Mouse (Mus musculus): ENCODE measurements around the gene Ints13.

Ints13 gene

DNA sequence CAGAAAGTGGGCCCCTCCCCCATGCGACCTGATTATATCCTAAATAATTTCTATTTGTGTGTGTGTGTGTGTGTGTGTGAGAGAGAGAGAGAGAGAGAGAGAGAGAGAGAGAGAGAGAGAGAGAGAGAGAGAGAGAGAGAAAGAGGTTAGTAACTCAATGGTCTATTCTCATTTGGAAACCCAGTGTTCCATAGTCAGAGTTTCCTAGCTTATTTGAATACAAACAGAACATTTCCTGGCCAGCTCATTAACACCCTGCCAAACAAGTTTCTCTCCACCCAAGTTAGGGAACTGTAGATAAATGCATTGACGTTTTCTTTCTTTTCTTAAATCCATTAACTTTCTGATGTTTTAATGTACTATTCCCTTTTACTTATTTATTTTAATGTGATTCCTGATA is 39.6 kb downstream of the Ints13 start:
- DNase-seq = no peak

DNA sequence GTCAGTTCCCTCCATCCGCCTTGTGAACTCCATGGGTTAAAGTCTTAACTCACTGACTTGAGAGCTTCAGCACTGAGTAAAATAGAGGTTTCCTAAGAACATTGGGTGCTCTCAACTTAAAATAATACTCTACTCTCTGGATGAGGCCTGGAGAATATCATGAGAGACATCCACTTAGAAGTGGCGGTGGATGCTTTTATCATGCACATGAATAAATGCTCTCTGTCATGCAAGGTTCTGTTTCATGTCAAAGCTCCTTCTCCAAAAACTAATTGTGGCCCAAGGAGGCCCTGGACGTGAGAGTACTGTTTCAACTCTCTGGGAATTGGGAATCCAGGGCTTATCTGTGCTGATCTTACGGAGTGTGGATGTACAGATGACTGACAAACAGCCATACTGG is 40.5 kb downstream of the Ints13 start:
- DNase-seq = no peak

GRCm38 (mm10) chr6:146535501-146535900 is 42.1 kb downstream of the Ints13 start:
- no peak for DNase-seq

DNA sequence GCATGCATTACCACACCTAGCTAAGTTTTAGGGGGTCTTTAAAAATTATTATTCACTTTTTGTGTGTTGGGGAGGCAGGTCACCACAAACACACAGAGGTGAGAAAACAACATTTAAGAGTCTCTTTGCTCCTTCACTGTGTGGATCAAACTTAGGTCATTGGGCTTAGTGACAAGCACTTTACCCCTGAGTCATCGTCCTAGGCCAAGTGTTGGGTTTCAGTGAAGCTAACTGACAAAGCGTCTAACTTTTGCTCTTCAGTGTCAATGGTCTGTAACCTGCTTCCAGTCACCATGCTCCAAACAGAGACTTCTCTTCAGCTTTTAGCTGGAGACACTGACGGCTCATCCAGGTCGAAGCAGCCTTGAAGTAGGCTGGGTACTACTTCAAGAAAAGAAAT is 44.5 kb downstream of the Ints13 start:
- DNase-seq = no peak

GRCm38 (mm10) chr6:146530769-146531168 is 46.9 kb downstream of the Ints13 start:
- DNase-seq = no peak

- no peak for DNase-seq
Observed at GRCm38 (mm10) chr6:146530363-146530762, 47.3 kb downstream of the Ints13 start.

DNA sequence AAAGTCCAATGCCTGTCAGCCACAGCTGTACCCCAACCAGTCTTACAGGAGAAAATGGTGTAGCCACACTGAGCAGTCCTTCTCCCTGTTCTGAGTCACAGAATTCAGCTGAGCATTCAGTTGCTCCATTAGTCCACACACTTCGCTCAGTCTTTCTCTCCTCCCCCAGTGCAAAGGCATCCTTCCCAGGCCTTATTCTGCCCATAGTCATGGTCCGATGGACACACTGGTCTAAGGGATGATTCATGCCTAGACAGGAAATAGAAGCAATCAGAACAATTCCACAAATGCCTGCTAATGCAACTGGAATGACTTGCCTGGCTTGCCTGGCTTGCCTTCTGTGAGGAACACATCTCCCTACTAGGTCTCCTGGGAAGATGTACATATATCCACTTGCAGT is 50.1 kb downstream of the Ints13 start:
- DNase-seq = no peak

DNA sequence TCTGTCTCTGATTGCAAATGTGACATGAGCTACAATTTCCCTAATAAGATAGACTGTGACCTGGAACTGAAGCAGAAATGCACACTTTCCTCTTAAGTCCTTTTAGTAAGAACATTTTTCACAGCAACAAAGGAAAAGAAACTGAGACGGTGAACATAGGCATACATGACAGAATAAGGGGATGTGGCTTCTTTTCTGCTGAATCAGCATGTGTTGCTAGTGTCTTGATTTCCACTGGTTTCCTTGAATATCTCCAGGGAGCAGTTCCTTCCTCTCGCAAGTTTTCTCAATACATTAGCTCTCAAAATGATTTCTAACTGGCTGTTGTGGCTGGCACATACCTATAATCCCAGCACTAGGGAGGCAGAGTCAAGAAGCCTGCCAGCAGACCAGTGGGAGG is 52.1 kb downstream of the Ints13 start:
- DNase-seq = no peak

GRCm38 (mm10) chr6:146521456-146522245 is 56.0 kb downstream of the Ints13 start:
- DNase-seq = no peak

GRCm38 (mm10) chr6:146519019-146519418 is 58.6 kb downstream of the Ints13 start:
- no peak for DNase-seq

DNA sequence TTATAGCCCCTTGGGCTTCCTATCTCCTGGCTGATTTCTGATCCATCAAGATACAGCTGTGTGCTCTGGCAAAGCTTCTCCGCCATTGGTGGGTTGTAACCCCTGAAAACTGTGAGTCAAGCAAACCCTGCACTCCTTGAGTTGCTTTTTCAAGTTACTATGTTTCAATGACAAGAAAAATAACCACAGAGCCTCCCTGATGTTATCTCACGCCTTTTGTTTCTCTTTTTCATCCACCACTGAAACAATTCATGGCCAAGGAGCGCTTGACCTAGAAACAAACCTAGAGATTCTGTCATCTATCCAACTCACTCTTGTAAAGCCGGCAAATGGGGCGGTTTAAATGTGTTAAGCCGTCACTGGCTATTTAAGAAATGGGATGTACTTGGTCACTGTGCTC is 61.7 kb downstream of the Ints13 start:
- DNase-seq = no peak

DNA sequence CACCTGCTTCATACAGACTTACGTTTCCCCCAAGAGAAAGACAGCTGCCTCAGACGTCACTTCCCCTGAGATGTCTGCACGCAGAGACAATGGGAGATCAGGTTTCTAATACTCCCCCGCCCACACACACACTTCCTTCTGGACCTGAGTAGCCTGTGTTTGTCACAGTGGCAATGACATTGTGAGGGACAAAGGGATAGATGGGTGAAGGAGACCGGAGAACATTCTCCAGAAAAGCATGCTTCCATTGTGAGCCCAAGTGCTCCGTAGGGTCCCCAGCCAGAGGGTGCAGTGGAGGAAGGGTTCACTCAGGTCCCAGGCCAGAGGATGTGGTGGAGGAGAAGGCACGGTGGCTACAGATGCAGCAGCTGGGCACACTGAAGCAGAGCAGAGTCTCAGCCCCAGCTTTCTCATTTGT is 63.1 kb downstream of the Ints13 start:
- DNase-seq = no peak

DNA sequence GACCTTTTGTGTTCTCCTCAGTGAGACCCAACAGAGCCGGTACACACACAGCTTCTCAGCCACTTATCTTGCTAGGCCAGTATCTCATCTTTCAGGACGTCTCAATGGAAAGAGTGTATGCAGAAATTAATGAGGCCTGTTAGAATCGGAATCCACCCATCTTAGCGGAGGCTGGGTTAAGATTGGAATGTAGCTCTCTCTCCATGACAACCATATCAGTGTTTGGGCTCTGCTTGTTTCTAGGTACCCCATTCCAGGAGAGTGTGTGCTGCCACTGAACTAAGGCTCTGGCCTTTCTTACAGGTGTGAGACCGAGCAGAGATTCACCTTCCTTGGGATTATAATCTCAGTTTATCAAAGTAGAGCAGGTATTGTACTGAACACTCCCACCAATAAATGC is 63.7 kb downstream of the Ints13 start:
- no peak for DNase-seq

DNA sequence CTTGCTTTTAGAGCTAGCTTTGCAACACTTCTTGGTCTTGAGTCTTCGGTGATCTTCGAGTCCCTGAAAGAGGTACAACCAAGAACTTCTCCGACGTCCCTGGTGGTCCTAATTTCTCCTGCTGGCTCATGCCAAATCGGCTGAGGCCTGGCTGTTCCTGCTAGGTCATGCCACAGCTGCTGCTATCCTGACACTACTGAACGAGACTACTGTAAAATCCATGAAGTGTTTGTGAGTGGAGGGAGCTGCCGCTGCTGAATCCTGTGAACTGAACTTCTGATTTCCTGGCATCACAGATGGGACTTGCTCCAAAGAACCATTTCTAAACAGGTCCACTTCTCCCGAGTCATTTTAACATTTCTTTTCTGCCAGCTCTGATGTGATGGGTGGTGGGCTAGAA is 64.3 kb downstream of the Ints13 start:
- DNase-seq = no peak

- DNase-seq = no peak
Observed at GRCm38 (mm10) chr6:146511511-146511910, 66.1 kb downstream of the Ints13 start.

GRCm38 (mm10) chr6:146509891-146510290 is 67.7 kb downstream of the Ints13 start:
- no peak for DNase-seq

GRCm38 (mm10) chr6:146504459-146504858 is 73.2 kb downstream of the Ints13 start:
- DNase-seq = no peak

DNA sequence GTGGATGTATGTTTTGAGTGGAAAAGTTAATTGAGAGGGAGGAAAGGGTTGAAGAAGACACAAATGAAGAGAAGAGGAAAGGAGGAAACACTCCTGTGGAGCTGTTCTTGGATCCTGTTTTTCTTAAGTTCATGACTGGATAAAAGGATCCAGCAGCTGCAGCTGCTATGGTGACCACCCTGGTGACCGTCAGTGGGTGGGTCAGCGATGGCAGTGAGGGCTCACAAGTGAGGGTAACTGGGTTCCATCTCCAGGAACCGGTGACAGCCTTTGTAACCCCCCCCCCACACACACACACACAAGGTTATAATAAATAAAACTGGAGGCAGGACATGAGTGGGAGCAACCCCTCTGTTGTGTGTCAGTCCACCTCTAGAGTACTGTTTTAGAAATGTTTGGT is 74.8 kb downstream of the Ints13 start:
- no peak for DNase-seq

DNA sequence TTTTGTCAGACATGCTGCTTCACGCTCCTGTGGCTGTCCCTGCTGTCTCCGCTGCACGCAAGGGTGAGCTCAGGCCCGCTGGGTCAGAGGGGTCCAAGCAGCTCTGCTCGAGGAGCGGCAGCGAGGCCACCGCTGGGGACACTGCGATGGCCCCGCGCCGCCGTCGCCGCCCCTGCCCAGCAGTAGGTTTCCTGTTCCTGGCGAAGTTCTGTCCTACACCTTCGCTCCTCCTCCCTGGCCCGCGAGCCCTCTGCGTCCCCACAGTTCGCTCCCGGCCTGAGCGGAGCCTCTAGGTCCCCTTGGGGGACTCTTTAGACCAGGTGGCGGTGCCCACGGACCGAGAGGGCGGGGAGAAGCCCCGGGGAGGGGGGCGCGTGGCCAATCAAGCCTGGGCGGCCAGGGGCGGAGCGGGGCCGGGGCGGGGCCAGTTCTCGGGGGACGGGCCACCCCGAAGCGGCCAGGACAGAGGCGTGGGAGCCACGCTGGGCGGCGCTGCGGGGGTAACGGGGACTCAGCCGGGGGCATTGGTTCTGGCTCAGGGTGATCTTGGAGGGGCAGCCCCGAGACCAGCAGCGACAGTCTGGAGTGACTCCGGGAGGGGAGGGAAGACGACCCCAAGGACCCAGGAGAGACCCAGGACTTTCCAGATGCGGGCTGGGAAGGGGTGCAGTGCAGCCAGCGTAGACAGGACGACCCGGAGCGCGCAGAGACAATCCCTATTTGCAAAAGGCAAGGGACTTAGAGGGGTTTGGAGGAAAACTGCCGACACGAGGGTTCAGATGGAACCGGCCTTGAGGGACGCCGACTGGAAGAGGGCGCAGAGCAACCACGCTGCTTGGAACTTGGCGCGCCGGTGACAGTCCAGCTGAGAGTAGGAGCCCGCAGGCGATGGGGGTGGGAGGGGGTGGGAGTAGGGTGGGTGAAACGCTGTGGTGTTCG is 75.5 kb downstream of the Ints13 start, which contains the start of gene Itpr2:
Gene Itpr2, minus strand, starts transcription at position 358 of the 939 bp plus-strand sequence.
- peak; percentile 68 to 80 for DNase-seq

DNA sequence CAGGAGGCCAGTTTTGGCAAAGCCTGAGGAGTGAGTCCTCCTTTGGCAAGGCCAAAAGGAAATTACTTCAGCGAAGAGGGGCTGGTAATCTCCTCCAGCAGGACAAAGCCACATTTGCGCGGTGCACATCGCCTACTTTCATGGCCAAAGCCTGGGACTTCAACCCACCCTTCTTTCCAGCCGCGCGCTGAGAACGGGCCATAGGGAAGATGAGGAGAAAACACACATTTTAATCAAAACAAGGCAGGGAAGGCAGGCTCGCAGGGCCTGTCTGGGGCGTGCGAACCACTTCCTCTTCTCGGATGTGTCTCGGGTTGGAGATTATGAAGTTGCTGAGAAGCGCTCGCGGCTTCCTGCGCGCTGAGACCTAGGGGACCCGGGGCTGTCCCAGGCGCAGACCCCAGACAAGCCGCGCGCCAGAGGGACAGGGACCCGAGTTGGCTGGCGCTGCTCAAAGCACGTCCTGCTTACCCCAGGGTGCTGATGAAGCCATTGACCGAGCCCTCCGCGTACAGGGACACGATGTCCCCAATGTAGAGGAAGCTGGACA is 76.2 kb downstream of the Ints13 start:
- no peak for DNase-seq

- no peak for DNase-seq
Observed at GRCm38 (mm10) chr6:146500771-146501170, 76.9 kb downstream of the Ints13 start.

DNA sequence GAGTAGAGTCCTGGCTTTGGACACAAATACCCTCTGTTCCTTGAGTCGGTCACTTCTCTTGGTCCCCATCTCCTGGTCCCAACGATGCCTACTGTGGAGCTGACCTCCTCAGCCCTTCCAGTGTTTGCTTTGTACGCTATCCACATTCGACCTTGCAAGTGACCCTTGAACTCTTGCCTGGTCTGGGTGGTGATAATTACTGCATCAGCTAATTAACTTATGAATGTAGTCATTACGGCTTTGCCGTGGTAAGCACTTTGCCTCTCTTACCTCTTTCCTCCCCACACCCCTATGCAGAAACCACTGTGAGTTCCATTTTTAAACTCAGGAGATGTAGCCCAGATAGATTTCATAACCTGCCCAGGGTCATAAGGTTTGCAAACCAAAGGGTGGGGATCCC is 77.4 kb downstream of the Ints13 start:
- DNase-seq = no peak

Data from cerebellum, postnatal 25 days (tissue).